Mouse (Mus musculus) right cerebral cortex, adult 2 months (tissue): ENCODE measurements around the gene Chgb.
A peak's percentile ranks its signal among the peaks of the same experiment; 100 is the strongest.

ENCODE experiments used
- DNase-seq, 2 experiments: peaks; one replicate each; pipeline ENCODE4 v3.0.0; 2021 to 2022; ENCODE audit warnings: low spot score in 2 of 2

The Chgb gene

DNA sequence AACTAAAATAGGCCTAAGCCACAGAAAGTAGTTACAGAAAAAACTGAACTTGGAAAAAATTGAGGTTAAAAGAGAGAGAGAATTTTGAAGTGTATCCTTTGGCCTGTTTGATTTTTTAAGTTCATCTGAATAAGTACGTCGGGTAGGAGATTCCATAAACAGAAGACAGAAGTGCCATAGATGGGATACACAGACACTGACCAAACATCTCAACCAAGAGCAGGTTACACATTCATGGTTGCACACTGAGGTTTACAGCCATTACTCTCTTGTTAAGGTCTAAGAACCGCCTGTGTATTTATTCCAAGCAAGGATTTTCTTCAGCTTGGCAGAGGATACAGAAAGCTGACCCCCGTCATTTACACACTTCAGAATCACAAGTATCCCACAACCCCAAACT is at the start of gene Chgb:
Chgb (plus strand) TSS at position 301 of the 400 bp plus-strand sequence.
- DNase-seq = peak in 1 of 2 experiments; percentile 40

DNA sequence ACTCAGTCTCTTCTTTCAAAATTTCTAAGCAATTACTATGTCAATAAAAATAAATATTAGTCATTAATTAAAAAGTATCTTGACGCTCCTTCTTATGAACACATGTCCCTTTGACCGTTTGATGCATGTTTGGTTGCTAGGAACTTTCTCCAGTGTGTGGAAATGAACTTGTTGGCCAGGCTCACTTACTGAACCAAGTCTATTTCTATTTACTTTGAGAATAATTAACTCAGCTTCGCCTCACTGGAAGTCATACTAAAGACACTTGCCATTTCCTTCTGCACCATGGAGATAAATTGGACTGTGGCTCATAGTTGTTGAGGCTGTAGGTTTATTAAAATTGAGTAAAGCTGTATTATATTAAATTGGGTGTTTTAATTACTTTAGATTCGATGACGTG is 48.1 kb upstream of the Chgb start:
- no peak for DNase-seq

DNA sequence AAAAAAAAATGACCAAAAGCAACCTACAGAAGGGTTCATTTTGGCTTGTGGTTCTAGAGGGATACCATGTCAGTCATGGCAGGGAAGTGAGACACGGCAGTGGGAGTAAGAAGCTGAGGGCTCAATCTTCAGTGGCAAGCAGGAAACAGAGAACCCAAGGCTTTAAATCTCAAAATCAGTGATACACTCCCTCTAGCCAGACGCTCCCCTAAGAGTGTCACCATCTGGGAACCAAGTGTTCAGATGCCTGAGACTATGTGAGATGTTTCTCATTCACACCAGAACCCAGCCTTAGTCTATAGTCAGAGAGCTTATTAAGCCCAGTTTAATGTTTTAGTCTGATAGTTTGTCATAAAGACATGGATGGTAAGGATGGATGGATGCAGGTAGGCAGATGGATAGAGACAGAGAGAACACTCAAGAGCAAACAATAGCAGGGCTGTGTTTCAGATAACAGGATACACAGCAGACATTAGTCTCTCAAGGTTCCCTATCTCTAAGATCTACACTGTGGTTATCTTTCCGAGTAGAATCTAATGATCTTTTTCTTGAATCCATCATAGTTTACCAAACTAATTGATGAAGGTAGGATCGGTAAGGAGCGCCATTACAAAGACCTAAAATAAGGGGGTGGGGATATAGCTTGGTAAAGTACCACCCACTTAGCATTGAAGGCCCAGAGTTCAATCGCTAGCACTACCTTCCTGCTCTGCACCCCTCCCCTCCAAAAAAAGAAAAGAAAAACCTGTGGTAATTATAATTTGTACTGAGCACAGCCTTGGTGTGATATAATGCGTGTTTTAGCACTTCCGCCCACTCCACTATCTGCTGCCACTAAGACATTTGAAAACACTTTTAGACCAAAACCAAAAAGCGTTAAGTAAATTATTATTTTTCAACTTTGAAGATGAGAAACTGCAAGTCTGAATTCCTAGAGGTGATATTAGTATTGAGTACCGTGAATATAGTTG is 47.2 kb upstream of the Chgb start:
- no peak for DNase-seq

DNA sequence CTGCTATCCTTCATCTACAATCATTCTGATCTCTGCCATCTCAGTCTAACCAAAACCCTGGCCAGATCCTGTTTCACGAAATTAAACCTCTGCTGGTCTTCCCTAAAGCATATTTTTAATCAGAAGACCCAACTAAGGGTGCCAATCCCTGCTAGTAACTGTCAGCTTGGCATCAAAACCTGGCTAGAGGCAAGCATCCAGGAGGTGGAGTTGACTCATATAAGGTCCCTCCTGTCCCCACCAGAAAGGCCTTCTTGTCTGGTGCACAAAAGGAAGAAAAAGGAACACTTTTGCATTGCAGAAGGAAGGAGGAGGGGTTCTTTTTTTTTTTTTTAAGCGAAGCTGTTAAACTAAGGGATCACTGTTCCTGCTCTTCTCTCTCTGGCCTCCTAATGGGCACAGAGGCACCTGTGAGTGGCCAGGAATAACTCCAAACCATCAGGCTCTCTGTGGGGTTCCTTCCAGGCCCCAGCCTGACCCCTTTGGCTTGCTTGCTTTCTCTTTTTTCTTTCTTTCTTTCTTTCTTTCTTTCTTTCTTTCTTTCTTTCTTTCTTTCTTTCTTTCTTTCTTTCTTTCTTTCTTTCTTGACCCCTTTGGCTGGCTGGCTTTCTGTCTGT is 42.2 kb upstream of the Chgb start:
- no peak for DNase-seq

DNA sequence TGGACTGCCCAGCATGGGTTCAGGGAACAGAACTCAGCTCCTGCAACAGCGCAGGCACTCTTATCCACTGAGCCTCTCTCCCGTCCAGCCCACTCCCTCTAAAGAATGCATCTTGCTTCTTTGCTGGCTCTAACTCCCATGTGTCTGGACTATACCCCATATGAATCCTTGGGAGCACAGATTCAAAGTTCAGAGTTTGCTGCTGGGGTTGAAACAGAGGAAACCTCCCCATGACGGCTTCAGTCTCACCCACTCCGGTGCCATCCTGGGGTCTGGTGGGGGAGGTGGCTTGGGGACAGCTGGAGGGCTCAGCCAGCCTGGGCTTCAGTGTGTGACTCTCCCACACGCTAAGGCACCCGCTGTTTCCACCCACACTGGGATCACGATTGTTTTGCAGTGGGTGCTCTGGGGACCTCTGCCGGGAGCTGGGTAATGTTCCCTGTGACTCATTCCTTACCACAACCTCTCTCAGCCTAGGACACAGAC is 39.2 kb upstream of the Chgb start:
- DNase-seq = peak; percentile 79

DNA sequence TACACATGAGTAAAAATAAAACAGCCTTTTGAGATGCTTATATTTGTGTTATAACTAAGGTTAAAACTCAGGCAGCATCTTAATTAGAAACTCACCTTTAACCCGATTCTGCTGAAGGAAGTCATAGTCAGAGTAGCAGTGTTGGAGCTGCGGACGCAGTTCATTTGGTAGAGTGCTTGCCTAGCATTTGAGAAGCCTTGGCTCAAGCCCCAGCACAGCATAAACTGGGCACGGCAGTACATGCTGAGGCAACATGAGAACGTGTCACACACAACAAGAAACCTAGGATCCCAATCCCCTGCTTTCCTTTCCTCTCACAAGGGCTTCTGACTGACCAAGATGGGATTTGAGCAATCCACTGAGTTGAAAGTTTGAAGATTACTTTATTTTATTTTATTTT is 36.2 kb upstream of the Chgb start:
- DNase-seq = no peak

DNA sequence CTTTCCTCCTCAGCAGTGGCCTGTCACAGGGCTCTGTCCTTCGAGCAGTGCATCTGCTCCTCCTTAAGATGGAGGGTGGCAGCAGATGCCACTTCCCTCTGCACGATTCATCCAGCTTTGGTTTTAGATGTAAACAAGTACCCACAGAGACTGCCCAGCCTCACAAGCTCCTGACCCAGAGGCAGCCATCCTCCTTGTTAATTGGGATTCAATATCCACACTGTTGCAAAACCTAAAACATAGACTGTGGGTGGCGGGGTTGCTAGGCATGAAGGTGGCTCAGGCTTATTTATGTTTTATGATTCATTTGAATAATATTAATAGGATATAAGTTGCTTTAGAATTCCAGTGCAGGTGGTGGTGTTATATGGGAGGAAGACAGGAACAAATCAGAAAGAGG is 35.0 kb upstream of the Chgb start:
- peak in 1 of 2 experiments; percentile 31 for DNase-seq

DNA sequence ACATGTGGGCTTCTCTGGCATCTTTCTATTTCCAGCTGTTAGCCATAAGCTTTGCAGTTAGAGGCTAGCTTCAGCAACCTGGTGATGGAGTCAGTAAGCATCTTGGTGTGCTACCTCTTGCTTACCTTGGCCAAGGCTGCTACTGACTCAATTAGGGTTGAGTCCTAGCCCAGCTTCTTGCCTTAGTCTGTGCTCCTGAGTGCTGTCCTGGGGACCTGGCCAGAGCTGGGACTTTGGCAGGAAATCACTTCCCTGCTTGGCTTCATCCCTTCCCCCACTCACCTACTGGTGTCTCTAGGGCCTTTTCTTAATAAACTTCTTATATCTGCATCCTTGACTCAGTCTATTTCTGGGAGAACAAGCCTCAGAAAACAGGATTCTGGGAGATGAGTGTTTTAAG is 30.4 kb upstream of the Chgb start:
- DNase-seq = no peak

DNA sequence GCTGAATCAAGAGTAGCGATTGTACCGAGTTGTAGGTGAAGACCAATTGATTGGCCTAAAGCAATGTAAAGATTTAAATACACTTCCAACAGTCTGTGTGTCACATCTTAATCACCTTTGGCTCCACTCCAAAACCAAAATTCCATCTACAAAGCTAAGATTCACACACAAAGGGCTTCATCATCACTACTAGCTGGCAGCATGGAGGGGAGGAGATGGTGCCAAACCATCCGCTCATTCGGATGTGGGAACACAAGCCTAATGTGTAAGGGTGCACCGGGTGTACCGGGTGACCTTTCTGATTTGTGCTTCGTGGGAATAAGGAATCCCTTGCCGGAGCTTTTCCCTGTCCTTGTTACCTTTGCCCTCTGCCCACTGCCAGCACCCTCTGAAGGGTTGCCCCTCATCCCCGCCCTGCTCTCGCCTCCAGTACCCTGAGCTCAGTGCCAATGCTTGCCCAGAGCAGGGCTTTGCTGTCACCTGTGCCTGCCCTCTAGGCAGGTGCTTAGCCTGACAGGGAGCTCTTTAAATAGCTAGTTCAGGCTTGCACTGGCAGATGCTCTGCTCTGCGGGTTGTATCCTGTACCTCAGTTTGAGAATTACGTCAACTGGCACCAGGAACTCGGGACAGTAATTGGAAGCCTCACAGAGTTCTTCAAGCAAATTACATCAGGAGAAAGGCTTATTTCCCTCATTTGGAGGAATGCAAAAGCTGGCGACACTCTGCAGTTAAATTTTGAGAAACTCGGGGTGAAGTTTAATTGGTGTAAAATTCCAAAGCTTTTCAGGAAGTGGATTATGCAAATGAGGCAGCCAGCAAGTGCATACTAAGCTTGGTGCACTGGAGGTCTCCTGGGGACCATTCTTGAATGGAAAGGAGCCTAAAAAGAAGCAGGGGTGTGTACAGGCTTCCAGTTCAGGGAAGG is 29.7 kb upstream of the Chgb start:
- DNase-seq = peak; percentile 36 to 48

DNA sequence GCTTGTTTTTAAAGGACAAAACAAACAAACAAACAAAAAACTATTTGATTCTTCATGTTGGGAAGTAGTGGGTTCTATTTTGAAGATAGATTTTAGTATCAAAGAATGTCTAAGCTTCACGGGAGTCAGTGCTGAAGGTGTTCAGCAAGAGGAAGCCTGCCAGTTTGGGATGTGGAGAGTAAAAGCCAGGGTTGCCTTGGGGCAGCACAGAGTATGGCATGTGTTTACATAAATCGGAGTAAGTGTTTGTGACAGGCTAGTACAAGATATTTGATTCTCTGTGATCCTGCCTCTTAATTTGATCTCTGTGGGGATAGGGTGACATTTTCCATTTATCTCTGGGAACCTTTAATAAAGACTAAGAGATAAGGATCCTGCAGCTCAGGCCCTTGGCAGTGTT is 28.7 kb upstream of the Chgb start:
- DNase-seq = no peak

DNA sequence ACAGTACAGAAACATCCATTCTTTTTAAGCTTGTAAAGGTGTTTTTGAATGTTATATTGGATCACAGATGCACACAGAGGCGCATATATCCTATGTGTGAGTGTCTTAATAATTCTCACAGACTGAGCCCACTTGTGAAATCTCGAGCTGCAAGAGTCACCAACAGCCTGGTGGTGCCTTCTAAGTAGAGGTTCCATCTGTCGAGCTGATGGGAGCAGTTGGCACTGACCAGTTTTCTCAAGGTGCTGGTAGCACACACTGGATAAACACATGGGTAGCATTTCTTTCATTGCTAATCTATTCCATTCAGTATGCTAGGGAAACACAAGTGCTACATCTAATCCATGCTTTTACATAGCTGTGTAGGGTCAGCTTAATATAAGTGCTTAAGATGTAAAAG is 27.9 kb upstream of the Chgb start:
- no peak for DNase-seq

DNA sequence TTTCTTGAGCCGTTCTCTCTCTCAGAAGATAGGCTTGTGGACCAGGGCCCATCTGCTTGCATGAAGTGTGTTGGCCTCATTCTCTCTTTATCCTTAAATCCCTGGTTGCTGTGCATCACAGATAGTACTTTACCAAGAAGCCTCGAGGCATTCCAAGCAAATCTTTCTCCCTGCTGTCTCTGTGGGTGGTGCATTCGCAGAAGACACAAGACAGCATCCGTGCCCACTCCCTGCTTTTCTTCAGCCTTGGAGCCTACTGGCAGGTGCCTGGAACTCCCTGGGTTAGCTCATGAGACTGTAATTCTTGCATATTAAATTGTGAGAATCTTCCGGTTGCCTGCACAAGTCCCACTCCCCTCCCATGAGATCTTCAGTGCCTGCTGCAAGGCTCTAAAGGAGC is 23.2 kb upstream of the Chgb start:
- DNase-seq = peak; percentile 79 to 80

DNA sequence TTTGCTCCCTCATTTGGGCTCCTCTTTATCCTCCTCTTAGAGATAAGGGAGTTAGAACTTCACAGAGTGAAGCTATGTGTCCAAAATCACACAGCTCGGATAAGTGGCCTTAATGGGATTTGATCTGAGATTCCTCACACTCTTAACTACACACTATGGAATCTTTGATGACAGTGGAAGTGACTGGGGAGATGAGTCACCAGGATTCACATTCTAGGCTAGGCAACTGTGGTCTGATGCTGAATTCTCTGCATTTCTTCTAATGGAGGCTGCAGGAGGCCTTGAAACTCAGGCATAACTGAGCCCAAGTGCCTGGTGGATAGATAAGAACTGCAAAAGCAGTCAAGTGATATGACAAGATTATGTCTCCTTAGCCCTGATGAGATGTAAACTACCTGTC is 10.3 kb upstream of the Chgb start:
- DNase-seq = no peak

DNA sequence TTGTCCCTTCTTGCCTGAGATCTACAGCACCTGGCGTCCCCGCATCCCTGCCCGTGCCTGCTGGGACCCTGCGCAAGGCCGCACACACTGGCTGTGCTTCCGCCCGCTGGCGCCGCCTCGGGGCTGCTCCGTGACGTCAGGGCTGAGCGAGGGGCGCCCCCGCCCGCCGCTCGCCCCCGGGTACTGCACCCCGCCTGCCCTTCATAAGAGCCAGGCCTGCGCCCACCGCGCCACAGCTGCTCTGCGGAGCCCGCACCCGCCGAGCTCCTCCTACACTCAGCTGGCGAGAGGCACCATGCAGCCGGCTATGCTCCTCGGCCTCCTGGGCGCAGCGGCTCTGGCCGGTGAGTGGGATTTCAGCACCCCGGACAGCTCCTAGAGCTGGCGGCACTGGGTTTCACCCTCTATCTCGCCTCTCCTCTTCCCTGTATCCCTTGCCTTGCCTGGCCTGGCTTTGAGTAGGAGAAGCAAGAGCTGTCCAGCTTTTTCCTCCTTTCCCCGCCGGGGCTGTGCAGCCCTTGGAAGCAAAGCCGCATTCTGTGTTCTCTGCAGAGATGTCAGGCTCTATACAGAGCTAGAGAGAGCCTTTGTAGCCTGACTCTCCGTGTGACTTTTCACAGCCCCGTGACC is 476 bp downstream of the Chgb start:
- peak; percentile 84 to 88 for DNase-seq

DNA sequence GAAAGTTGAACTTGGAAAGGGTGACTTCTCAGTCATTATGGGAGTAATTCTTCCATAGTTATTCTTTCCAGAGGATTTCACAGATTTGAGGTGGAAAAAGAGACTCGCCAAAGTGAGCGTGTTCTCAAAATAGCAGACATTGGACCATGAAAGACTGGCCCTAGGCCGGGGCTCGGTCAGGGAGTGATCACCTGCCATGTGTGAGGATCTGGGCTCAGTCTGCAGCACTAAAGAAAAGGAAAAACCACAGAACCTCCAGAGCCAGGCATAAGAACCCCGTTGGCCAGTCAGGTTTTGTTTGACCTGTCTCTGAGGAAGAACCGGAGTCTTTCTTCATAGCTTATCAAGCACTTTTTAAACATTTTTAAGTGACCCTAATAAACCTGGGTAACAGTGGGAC is 3.0 kb downstream of the Chgb start:
- no peak for DNase-seq

DNA sequence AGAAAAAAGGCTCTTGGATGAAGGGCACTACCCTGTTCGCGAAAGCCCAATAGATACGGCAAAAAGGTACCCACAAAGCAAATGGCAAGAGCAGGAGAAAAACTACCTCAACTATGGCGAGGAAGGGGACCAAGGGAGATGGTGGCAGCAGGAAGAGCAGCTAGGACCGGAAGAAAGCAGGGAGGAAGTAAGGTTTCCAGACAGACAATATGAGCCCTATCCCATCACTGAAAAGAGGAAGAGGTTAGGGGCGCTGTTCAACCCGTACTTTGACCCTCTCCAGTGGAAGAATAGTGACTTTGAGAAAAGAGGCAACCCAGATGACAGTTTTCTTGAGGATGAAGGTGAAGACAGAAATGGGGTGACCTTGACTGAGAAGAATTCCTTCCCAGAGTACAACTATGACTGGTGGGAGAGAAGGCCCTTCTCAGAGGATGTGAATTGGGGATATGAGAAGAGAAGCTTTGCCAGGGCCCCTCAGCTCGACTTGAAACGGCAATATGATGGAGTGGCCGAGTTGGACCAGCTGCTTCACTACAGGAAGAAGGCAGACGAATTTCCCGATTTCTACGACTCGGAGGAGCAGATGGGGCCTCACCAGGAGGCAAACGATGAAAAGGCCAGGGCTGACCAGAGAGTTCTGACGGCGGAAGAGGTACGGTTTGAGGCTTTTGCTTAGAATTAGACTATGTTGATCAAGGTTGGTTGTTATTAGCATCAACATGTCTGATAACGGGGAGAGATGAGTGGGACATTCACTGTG is 12.5 kb downstream of the Chgb start:
- no peak for DNase-seq

DNA sequence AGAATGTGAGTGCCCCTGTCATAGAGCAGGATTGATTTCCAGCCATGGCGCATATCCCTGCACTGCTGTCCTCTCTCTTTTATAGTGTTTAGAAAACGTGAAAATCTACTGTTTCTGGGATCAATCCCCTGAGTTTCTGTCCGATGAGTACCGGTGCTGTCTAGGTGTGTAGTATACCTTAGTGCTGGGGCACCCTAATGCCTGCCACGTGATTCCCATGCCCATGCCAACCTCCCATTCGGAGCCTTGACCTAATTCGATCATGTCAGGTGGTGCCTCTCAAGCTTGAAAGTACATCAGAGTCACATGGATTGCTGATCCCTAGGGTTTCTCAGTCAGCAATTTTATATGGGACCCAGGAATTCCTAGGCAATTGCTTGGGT is 13.1 kb downstream of the Chgb start:
- DNase-seq = no peak

DNA sequence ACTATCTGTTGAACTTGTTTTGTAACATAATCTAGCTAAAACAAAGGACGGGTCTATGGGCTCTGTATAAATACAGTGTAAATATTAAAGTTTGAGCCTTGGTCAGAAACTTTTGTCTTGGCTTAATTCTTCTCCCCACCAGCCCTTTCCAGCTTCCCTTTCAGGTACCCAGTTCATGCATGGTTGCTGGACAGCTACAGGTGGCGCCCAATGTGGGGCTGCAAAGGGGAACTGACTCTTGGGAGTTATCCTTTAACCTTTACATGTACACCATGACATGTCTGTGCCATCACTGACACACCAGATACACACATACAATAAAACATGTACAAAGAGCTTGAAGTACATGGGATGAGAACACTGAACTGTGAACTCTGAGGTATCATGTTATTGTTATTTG is 21.9 kb downstream of the Chgb start:
- no peak for DNase-seq

DNA sequence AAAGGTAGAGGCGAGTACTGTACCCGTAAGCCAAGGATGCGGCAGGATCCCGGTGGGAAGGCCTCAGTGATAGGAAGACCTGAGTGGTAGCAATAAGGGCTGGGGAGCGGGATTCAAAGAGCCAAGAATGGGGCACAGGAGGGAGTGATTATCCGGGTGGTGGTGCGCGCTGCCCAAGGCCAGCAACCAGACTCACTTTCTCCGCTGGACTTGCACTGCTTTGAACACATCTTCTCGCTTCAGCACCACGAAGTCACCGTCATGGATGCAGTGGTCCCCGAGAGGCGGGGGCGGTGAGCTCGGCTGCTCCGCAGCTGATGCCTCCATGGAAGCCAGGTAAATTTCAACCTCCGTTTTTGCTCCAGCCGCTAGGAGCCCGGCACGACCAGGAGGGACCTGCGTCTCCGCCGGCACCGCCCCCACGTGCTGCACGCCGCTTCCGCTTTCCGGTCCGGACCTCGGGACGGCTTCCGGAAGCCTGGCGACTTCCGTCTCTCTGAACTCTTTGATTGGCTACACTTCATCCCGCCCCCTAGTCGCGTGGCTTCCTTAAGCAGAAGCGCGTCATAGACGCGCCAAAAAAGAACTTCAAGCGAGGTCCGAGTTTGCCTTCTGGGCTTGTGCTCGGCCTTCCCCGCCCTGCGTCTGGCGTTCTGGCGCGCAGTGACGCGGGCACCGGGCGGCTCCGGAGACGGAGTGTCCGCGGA is 34.7 kb downstream of the Chgb start, which contains the start of the genes Trmt6 and Mcm8:
Trmt6 (minus strand) TSS at position 448 of the 707 bp plus-strand sequence.
Mcm8 (plus strand) TSS at position 534 of the 707 bp plus-strand sequence.
- DNase-seq = peak; percentile 88 to 91

DNA sequence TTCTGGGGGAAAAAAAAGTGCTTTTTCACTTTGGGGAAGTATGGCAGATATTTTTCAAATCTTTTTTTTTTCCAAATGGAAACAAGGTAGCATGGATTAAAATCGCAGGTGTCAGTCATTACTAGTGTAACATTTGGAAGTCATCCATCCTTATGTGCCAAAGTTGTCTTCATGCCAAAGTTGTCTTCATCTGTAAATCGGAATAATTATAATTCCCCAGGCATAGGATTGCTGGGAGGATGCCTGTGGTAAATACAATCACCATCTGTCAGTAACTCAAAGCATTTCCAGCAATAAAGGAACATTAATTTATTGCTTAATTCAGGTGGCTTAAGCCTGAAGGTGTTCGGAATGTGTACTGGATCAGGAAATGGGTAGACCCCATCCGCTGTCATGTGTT is 60.0 kb downstream of the Chgb start:
- no peak for DNase-seq
